Mouse (Mus musculus): Measurements from ENCODE around the gene Ksr1. TPM values are rescaled to one million over a fixed set of nuclear protein-coding genes. Genes with fewer than 3 reads are reported as not detected.

Ksr1 gene
- polyA plus RNA-seq, 1 experiment from 2014 or later = 3.8 TPM

DNA sequence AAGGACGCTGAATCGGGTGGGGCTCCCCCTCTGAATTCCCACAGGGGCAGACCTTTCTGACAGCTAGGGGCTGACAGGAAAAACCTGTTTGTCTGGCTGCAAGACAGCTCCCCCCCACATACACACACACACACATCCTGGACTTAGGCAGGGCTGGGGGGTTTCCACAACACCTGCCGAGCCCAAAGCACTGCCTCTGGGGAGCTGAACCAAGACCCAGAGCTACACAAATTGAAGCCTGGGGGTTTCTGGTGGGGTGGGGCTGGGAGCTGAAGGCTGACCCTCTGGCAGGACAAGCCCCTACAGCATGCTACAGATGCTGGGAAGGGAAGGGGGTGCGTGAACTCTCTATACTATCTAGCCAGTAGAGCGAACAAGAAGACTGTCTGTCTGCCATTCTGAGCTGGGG lies 42.7 kb downstream of the Ksr1 start:
- WGBS = 31% methylated on average over 5 of the region's 5 CpGs
- ATAC-seq (ENCODE audit: insufficient number of reproducible peaks, insufficient read depth, low FRiP score, low read depth) = peak; percentile 62; the same call in 1 of the 2 replicates

GRCm38 (mm10) chr11:79102280-79102679 lies 43.9 kb downstream of the Ksr1 start:
- Histone ChIP-seq H3K36me3 (ENCODE audit: control insufficient read depth, insufficient read depth, low read length) (no peaks in the 10 kb centered on the region), H3K4me3 (ENCODE audit: low read depth, low read length) (no peak overlapping the region), H3K4me2 (replicated peaks; ENCODE audit: low read depth, low read length) (no peak overlapping the region), H3K27me3 (ENCODE audit: control insufficient read depth, insufficient read depth, low read length) (no peaks in the 10 kb centered on the region), H3K9ac (replicated peaks; ENCODE audit: low read depth, low read length) (no peak overlapping the region), H3K4me1 (ENCODE audit: control insufficient read depth, insufficient read depth, low read length) (peaks cover 34% of the 10 kb centered on the region; the same call in 1 of the 2 replicates), H3K9me3 (ENCODE audit: control insufficient read depth, low read depth, low read length) (no peaks in the 10 kb centered on the region), H3K27ac (ENCODE audit: low read length) (peak overlapping the region; percentile 33; the same call in 1 of the 2 replicates)
- ATAC-seq (ENCODE audit: insufficient number of reproducible peaks, insufficient read depth, low FRiP score, low read depth) = no peak
- WGBS = 69% methylated on average over 4 of the region's 4 CpGs

More for the DNA sequence above, 42.7 kb downstream of the Ksr1 start:
- Histone ChIP-seq H3K9ac (replicated peaks; ENCODE audit: low read depth, low read length) (no peak overlapping the region), H3K36me3 (ENCODE audit: control insufficient read depth, insufficient read depth, low read length) (no peaks in the 10 kb centered on the region), H3K27me3 (ENCODE audit: control insufficient read depth, insufficient read depth, low read length) (no peaks in the 10 kb centered on the region), H3K4me1 (ENCODE audit: control insufficient read depth, insufficient read depth, low read length) (peaks cover 34% of the 10 kb centered on the region; the same call in 1 of the 2 replicates), H3K9me3 (ENCODE audit: control insufficient read depth, low read depth, low read length) (no peaks in the 10 kb centered on the region), H3K4me2 (replicated peaks; ENCODE audit: low read depth, low read length) (0 out of 2 replicates have a peak overlapping the region, but pooled peaks have one; percentile 14), H3K27ac (ENCODE audit: low read length) (peak overlapping the region; percentile 39; the same call in 1 of the 2 replicates), H3K4me3 (ENCODE audit: low read depth, low read length) (no peak overlapping the region)

- no peak overlapping the region for H3K9ac ChIP-seq (replicated peaks; ENCODE audit: low read depth, low read length)
- H3K9me3 ChIP-seq (ENCODE audit: control insufficient read depth, low read depth, low read length) = no peaks in the 10 kb centered on the region
- H3K4me3 ChIP-seq (ENCODE audit: low read depth, low read length) = no peak overlapping the region
- ATAC-seq (ENCODE audit: insufficient number of reproducible peaks, insufficient read depth, low FRiP score, low read depth) = no peak
- peaks cover 38% of the 10 kb centered on the region; the same call in 1 of the 2 replicates for H3K4me1 ChIP-seq (ENCODE audit: control insufficient read depth, insufficient read depth, low read length)
- no peak overlapping the region for H3K27ac ChIP-seq (ENCODE audit: low read length)
- no peak overlapping the region for H3K4me2 ChIP-seq (replicated peaks; ENCODE audit: low read depth, low read length)
- 95% methylated on average over 6 of the region's 6 CpGs for WGBS
- H3K36me3 ChIP-seq (ENCODE audit: control insufficient read depth, insufficient read depth, low read length) = no peaks in the 10 kb centered on the region
- no peaks in the 10 kb centered on the region for H3K27me3 ChIP-seq (ENCODE audit: control insufficient read depth, insufficient read depth, low read length)
Observed at GRCm38 (mm10) chr11:79101568-79101967, 44.6 kb downstream of the Ksr1 start.

DNA sequence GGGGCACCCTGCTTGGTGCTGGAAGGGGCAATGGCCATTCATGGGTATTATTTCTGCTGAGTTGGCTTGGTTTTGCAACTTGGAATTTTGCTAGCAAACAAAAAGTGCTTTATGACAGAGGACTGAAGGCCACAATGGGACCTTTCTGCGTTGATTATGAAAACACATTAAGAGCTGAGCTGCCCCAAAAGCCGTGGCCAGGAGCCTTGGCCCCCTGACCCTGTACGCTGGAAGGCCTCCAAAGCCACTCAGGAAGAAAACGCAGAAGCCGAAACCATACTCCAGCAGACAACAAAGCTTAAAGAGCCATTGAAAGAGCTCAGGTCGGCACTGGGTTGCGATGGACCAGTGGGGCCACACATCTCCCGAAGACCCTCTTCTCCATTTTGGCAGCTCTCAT lies 47.2 kb downstream of the Ksr1 start:
- 49% methylated on average over 8 of the region's 8 CpGs for WGBS
- H3K4me1 ChIP-seq (ENCODE audit: control insufficient read depth, insufficient read depth, low read length) = peaks cover 49% of the 10 kb centered on the region

DNA sequence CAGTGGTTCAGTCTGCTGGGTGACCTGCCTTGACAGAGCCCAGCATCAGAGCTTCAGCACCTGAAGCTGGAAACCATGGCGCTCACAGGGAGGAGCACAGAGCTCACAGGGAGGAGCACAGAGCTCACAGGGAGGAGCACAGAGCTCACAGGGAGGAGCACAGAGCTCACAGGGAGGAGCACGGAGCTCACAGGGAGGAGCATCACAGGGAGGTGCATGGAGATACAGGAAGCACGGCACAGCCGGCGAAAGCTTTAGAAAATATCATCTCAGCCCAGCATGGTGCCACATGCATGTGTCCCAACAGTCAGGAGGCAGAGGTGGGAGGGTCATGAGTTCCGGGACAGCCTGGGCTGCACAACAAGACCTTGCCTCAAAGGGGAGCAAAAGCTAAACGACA lies 48.5 kb downstream of the Ksr1 start:
- Histone ChIP-seq H3K4me1 (ENCODE audit: control insufficient read depth, insufficient read depth, low read length) (peaks cover 42% of the 10 kb centered on the region), H3K36me3 (ENCODE audit: control insufficient read depth, insufficient read depth, low read length) (no peaks in the 10 kb centered on the region), H3K27ac (ENCODE audit: low read length) (no peak overlapping the region), H3K27me3 (ENCODE audit: control insufficient read depth, insufficient read depth, low read length) (no peaks in the 10 kb centered on the region), H3K4me2 (replicated peaks; ENCODE audit: low read depth, low read length) (no peak overlapping the region), H3K4me3 (ENCODE audit: low read depth, low read length) (no peak overlapping the region), H3K9ac (replicated peaks; ENCODE audit: low read depth, low read length) (no peak overlapping the region), H3K9me3 (ENCODE audit: control insufficient read depth, low read depth, low read length) (no peaks in the 10 kb centered on the region)
- WGBS = 82% methylated on average over 7 of the region's 7 CpGs
- no peak for ATAC-seq (ENCODE audit: insufficient number of reproducible peaks, insufficient read depth, low FRiP score, low read depth)

More for the DNA sequence above, 47.2 kb downstream of the Ksr1 start:
- no peaks in the 10 kb centered on the region for H3K9me3 ChIP-seq (ENCODE audit: control insufficient read depth, low read depth, low read length)
- no peak overlapping the region for H3K4me2 ChIP-seq (replicated peaks; ENCODE audit: low read depth, low read length)
- H3K36me3 ChIP-seq (ENCODE audit: control insufficient read depth, insufficient read depth, low read length) = no peaks in the 10 kb centered on the region
- H3K27ac ChIP-seq (ENCODE audit: low read length) = no peak overlapping the region
- ATAC-seq (ENCODE audit: insufficient number of reproducible peaks, insufficient read depth, low FRiP score, low read depth) = no peak
- H3K4me3 ChIP-seq (ENCODE audit: low read depth, low read length) = no peak overlapping the region
- H3K27me3 ChIP-seq (ENCODE audit: control insufficient read depth, insufficient read depth, low read length) = no peaks in the 10 kb centered on the region
- H3K9ac ChIP-seq (replicated peaks; ENCODE audit: low read depth, low read length) = no peak overlapping the region

GRCm38 (mm10) chr11:79096673-79097072 lies 49.5 kb downstream of the Ksr1 start:
- H3K4me3 ChIP-seq (ENCODE audit: low read depth, low read length) = no peak overlapping the region
- H3K4me1 ChIP-seq (ENCODE audit: control insufficient read depth, insufficient read depth, low read length) = peaks cover 39% of the 10 kb centered on the region
- no peaks in the 10 kb centered on the region for H3K36me3 ChIP-seq (ENCODE audit: control insufficient read depth, insufficient read depth, low read length)
- H3K4me2 ChIP-seq (replicated peaks; ENCODE audit: low read depth, low read length) = no peak overlapping the region
- ATAC-seq (ENCODE audit: insufficient number of reproducible peaks, insufficient read depth, low FRiP score, low read depth) = no peak
- no peaks in the 10 kb centered on the region for H3K27me3 ChIP-seq (ENCODE audit: control insufficient read depth, insufficient read depth, low read length)
- WGBS = 55% methylated on average over 5 of the region's 5 CpGs
- H3K9me3 ChIP-seq (ENCODE audit: control insufficient read depth, low read depth, low read length) = no peaks in the 10 kb centered on the region
- H3K9ac ChIP-seq (replicated peaks; ENCODE audit: low read depth, low read length) = no peak overlapping the region
- no peak overlapping the region; the same call in 1 of the 2 replicates for H3K27ac ChIP-seq (ENCODE audit: low read length)

GRCm38 (mm10) chr11:79095713-79096112 lies 50.5 kb downstream of the Ksr1 start:
- Histone ChIP-seq H3K4me1 (ENCODE audit: control insufficient read depth, insufficient read depth, low read length) (peaks cover 39% of the 10 kb centered on the region), H3K27ac (ENCODE audit: low read length) (peak overlapping the region; percentile 88)

DNA sequence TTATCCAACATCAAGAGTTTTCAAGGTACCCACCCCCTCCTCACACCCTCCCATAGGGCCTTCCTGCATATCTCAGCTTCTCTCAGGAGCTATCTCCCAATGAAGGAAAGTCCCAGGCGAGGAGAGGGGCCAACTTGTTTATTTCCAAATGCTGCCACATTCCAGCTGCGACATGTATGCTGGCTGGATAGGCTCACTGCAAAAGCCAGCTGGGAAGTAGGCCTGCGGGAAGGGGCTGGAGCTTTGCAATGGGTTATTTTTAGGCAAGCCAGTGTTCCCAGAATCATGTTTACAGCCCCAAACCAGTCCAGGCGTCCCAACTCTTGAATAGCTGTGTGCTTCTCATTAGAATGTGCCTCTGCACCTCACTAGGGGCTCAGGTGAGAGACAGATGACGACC lies 51.5 kb downstream of the Ksr1 start:
- Histone ChIP-seq H3K9me3 (ENCODE audit: control insufficient read depth, low read depth, low read length) (no peaks in the 10 kb centered on the region), H3K27me3 (ENCODE audit: control insufficient read depth, insufficient read depth, low read length) (no peaks in the 10 kb centered on the region), H3K4me2 (replicated peaks; ENCODE audit: low read depth, low read length) (no peak overlapping the region), H3K36me3 (ENCODE audit: control insufficient read depth, insufficient read depth, low read length) (no peaks in the 10 kb centered on the region), H3K4me3 (ENCODE audit: low read depth, low read length) (no peak overlapping the region), H3K4me1 (ENCODE audit: control insufficient read depth, insufficient read depth, low read length) (peaks cover 39% of the 10 kb centered on the region), H3K9ac (replicated peaks; ENCODE audit: low read depth, low read length) (no peak overlapping the region), H3K27ac (ENCODE audit: low read length) (peak overlapping the region; percentile 88)
- WGBS = 23% methylated on average over 5 of the region's 5 CpGs
- no peak; the same call in 1 of the 2 replicates for ATAC-seq (ENCODE audit: insufficient number of reproducible peaks, insufficient read depth, low FRiP score, low read depth)

More at GRCm38 (mm10) chr11:79095713-79096112, 50.5 kb downstream of the Ksr1 start:
- H3K36me3 ChIP-seq (ENCODE audit: control insufficient read depth, insufficient read depth, low read length) = no peaks in the 10 kb centered on the region
- H3K4me2 ChIP-seq (replicated peaks; ENCODE audit: low read depth, low read length) = no peak overlapping the region
- ATAC-seq (ENCODE audit: insufficient number of reproducible peaks, insufficient read depth, low FRiP score, low read depth) = no peak
- H3K9ac ChIP-seq (replicated peaks; ENCODE audit: low read depth, low read length) = no peak overlapping the region
- no peak overlapping the region for H3K4me3 ChIP-seq (ENCODE audit: low read depth, low read length)
- no peaks in the 10 kb centered on the region for H3K9me3 ChIP-seq (ENCODE audit: control insufficient read depth, low read depth, low read length)
- WGBS = 37% methylated on average over 2 of the region's 2 CpGs
- H3K27me3 ChIP-seq (ENCODE audit: control insufficient read depth, insufficient read depth, low read length) = no peaks in the 10 kb centered on the region

All from stomach, embryonic 14.5 days (tissue).